Mouse (Mus musculus) megakaryocyte, embryonic 14.5 days (primary cell): Measurements from ENCODE around the gene Fmc1.

Experiments
- FLI1 ChIP-seq: IDR thresholded peaks from 2 replicates; pipeline ENCODE4 v1.6.1; 2012; ENCODE audit warnings: low read length, inconsistent platforms, mixed read lengths
- GATA1 ChIP-seq: IDR thresholded peaks from 3 replicates; pipeline ENCODE4 v1.6.1; 2012; ENCODE audit warnings: mixed read lengths, low read length, inconsistent platforms, borderline replicate concordance

GRCm38 (mm10) chr6:38547707-38548106 is 14.4 kb downstream of the Fmc1 start:
- TF ChIP-seq GATA1 (no peak), FLI1 (no peak)
